Mouse (Mus musculus) C2C12 (cell line): Measurements from ENCODE around the gene Pi4ka.

ENCODE experiments used
- CEBPB ChIP-seq: IDR thresholded peaks from one replicate; pipeline ENCODE4 v1.6.1; 2011; ENCODE audit warnings: low read depth, mild to moderate bottlenecking, control low read depth, moderate library complexity
- CTCF ChIP-seq: IDR thresholded peaks from one replicate; pipeline ENCODE4 v1.5.1; 2011; ENCODE audit not compliant: control insufficient read depth, insufficient read depth, insufficient read length
- MAX ChIP-seq: IDR thresholded peaks from one replicate; pipeline ENCODE4 v1.6.1; 2011; ENCODE audit warnings: mild to moderate bottlenecking, control low read depth
- MYOD1 ChIP-seq: IDR thresholded peaks from one replicate; pipeline ENCODE4 v1.6.1; 2011; ENCODE audit warnings: low read depth; ENCODE audit not compliant: control insufficient read depth, insufficient read length
- MYOG ChIP-seq: IDR thresholded peaks from one replicate; pipeline ENCODE4 v1.6.1; 2011; ENCODE audit not compliant: control insufficient read depth, insufficient read length; ENCODE audit errors: extremely low read depth
- USF1 ChIP-seq: IDR thresholded peaks from one replicate; pipeline ENCODE4 v1.6.1; 2011; ENCODE audit warnings: low read depth, mild to moderate bottlenecking, control low read depth, moderate library complexity

DNA sequence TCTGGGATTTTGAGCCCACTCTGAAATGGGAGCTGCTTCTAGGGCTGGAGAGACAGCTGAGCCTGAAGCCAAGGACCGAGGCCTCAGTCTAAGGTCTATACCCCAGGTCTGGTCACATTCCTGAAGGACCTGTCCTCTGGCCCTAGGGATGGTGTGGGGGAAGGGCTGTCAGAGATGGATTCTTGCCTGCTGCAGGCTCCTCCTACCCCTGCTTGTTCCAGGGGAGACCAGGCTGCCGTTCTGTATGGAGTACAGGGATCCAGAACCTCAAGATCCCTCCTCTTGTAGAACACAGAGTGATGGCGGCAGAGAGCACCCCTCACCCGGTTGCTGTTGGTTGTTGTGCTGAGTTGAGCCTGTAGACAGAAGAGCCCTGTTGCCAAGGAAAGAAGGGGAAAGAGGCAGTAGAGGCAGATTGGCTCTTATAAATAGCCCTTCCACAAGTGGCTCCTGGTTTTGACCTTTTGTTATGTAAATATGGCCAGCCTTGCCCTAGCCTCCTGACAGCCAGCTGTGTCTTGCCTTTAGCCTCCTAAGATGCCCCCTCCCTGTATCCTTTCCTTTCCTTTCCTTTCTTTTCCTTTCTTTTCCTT is 152.0 kb downstream of the Pi4ka start:
- TF ChIP-seq CTCF (no peak), MAX (no peak), CEBPB (no peak), USF1 (no peak), MYOG (no peak), MYOD1 (no peak)
